Mouse (Mus musculus): ENCODE measurements around the gene Ccdc33.

Gene Ccdc33

GRCm38 (mm10) chr9:58118671-58119070 is at the start of gene Ccdc33:
Gene Ccdc33, minus strand, starts transcription at chr9:58118823.
- no peak for DNase-seq (ENCODE audit: low read depth, low spot score)

- DNase-seq (ENCODE audit: low read depth, low spot score): no peak
Observed at GRCm38 (mm10) chr9:58165779-58166178, 47.2 kb upstream of the Ccdc33 start.

- DNase-seq (ENCODE audit: low read depth, low spot score): no peak
Observed at GRCm38 (mm10) chr9:58163146-58163545, 44.5 kb upstream of the Ccdc33 start.

- no peak for DNase-seq (ENCODE audit: low read depth, low spot score)
Observed at GRCm38 (mm10) chr9:58162173-58162572, 43.5 kb upstream of the Ccdc33 start.

- no peak for DNase-seq (ENCODE audit: low read depth, low spot score)
Observed at GRCm38 (mm10) chr9:58160315-58160714, 41.7 kb upstream of the Ccdc33 start.

- peak; percentile 69 for DNase-seq (ENCODE audit: low read depth, low spot score)
Observed at GRCm38 (mm10) chr9:58159855-58160254, 41.2 kb upstream of the Ccdc33 start.

- peak; percentile 43 for DNase-seq (ENCODE audit: low read depth, low spot score)
Observed at GRCm38 (mm10) chr9:58158541-58159311, 40.1 kb upstream of the Ccdc33 start.

- DNase-seq (ENCODE audit: low read depth, low spot score): no peak
Observed at GRCm38 (mm10) chr9:58157838-58158237, 39.2 kb upstream of the Ccdc33 start.

GRCm38 (mm10) chr9:58156819-58157560 is 38.4 kb upstream of the Ccdc33 start:
- DNase-seq (ENCODE audit: low read depth, low spot score): no peak

- DNase-seq (ENCODE audit: low read depth, low spot score): no peak
Observed at GRCm38 (mm10) chr9:58155366-58155765, 36.7 kb upstream of the Ccdc33 start.

GRCm38 (mm10) chr9:58153095-58153494 is 34.5 kb upstream of the Ccdc33 start:
- DNase-seq (ENCODE audit: low read depth, low spot score): no peak

GRCm38 (mm10) chr9:58150733-58151361 is 32.2 kb upstream of the Ccdc33 start:
- DNase-seq (ENCODE audit: low read depth, low spot score): no peak

GRCm38 (mm10) chr9:58148806-58149205 is 30.2 kb upstream of the Ccdc33 start:
- no peak for DNase-seq (ENCODE audit: low read depth, low spot score)

GRCm38 (mm10) chr9:58145417-58145816 is 26.8 kb upstream of the Ccdc33 start:
- no peak for DNase-seq (ENCODE audit: low read depth, low spot score)

- DNase-seq (ENCODE audit: low read depth, low spot score): no peak
Observed at GRCm38 (mm10) chr9:58144664-58145063, 26.0 kb upstream of the Ccdc33 start.

GRCm38 (mm10) chr9:58143419-58143818 is 24.8 kb upstream of the Ccdc33 start:
- DNase-seq (ENCODE audit: low read depth, low spot score): no peak

- DNase-seq (ENCODE audit: low read depth, low spot score): peak; percentile 70
Observed at GRCm38 (mm10) chr9:58139947-58140346, 21.3 kb upstream of the Ccdc33 start.

- no peak for DNase-seq (ENCODE audit: low read depth, low spot score)
Observed at GRCm38 (mm10) chr9:58135921-58136321, 17.3 kb upstream of the Ccdc33 start.

- DNase-seq (ENCODE audit: low read depth, low spot score): peak; percentile 58
Observed at GRCm38 (mm10) chr9:58134906-58135305, 16.3 kb upstream of the Ccdc33 start.

GRCm38 (mm10) chr9:58133893-58134884 is 15.6 kb upstream of the Ccdc33 start:
- no peak for DNase-seq (ENCODE audit: low read depth, low spot score)

GRCm38 (mm10) chr9:58131735-58132134 is 13.1 kb upstream of the Ccdc33 start:
- no peak for DNase-seq (ENCODE audit: low read depth, low spot score)
